Mouse (Mus musculus) embryonic facial prominence, embryonic 15.5 days (tissue): ENCODE measurements around the gene Igfbpl1. TPM values are rescaled to one million over a fixed set of nuclear protein-coding genes. Genes with fewer than 3 reads are reported as not detected.

Experiments used
- ATAC-seq: fragments of 200-750 bp; cut with Nextera tagmentation; 2 replicates; pipeline ENCODE4 v1.8.0; 2017; ENCODE audit warnings: low read depth, moderate TSS enrichment; ENCODE audit not compliant: insufficient number of reproducible peaks, low FRiP score, low TSS enrichment
- H3K27ac ChIP-seq: fragments of 300-500 bp; sonication (generic); replicated peaks from 2 replicates; pipeline ENCODE4 v1.5.1; 2015; ENCODE audit warnings: mild to moderate bottlenecking, inconsistent platforms
- H3K27me3 ChIP-seq: fragments of 300-500 bp; sonication (generic); 2 replicates; pipeline ENCODE4 v1.6.1; 2015; ENCODE audit warnings: inconsistent platforms
- H3K36me3 ChIP-seq: fragments of 300-500 bp; sonication (generic); 2 replicates; pipeline ENCODE4 v1.6.1; 2015; ENCODE audit warnings: mild to moderate bottlenecking, inconsistent platforms
- H3K4me1 ChIP-seq: fragments of 300-500 bp; sonication (generic); 2 replicates; pipeline ENCODE4 v1.6.1; 2015; ENCODE audit warnings: inconsistent platforms
- H3K4me2 ChIP-seq: fragments of 300-500 bp; sonication (generic); replicated peaks from 2 replicates; pipeline ENCODE4 v1.6.1; 2015; ENCODE audit warnings: mild to moderate bottlenecking, inconsistent platforms
- H3K4me3 ChIP-seq: fragments of 300-500 bp; sonication (generic); replicated peaks from 2 replicates; pipeline ENCODE4 v1.5.1; 2015; ENCODE audit warnings: mild to moderate bottlenecking, inconsistent platforms
- H3K9ac ChIP-seq: fragments of 300-500 bp; sonication (generic); 2 replicates; pipeline ENCODE4 v1.6.1; 2015; ENCODE audit warnings: inconsistent platforms
- H3K9me3 ChIP-seq: fragments of 300-500 bp; sonication (generic); replicated peaks from 2 replicates; pipeline ENCODE4 v1.6.1; 2016; ENCODE audit warnings: inconsistent platforms
- WGBS: fragments of 180-500 bp; shearing (Covaris S2); methylation state at CpG from one replicate; pipeline ENCODE4 v1.1.7; 2015; 5-methylcytosine and 5-hydroxymethylcytosine counted together
- polyA plus RNA-seq: library from polyadenylated mRNA; unstranded; fragments of >200 nt; fragmentation: Nextera tagmentation; extraction: Ambion mirVana; gene quantifications from 2 replicates; pipeline ENCODE4 v1.2.1, GENCODE M21; 2015

Gene Igfbpl1
- polyA plus RNA-seq, 1 experiment from 2014 or later, result 0.80 TPM

DNA sequence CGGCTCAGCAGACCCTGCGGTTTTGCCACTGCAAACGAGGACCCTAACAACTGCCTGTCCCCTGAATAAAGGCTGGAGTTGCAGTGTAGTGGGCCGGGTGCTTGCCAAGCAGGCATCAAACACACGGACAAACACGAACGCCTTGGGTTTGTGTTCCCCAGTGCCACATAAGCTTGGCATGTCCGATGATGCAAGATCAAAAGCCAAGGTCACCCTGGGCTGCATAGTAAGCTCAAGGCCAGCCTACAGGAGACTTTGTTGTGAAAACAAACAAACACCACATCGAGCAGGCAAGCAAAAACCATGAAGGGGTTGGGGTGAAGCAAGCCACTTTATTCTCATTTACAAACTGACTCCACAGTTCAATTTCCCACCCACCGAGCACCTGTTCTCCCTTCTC, 57.6 kb downstream of the Igfbpl1 start:
- H3K27me3 ChIP-seq, result peaks cover 60% of the 10 kb centered on the region

DNA sequence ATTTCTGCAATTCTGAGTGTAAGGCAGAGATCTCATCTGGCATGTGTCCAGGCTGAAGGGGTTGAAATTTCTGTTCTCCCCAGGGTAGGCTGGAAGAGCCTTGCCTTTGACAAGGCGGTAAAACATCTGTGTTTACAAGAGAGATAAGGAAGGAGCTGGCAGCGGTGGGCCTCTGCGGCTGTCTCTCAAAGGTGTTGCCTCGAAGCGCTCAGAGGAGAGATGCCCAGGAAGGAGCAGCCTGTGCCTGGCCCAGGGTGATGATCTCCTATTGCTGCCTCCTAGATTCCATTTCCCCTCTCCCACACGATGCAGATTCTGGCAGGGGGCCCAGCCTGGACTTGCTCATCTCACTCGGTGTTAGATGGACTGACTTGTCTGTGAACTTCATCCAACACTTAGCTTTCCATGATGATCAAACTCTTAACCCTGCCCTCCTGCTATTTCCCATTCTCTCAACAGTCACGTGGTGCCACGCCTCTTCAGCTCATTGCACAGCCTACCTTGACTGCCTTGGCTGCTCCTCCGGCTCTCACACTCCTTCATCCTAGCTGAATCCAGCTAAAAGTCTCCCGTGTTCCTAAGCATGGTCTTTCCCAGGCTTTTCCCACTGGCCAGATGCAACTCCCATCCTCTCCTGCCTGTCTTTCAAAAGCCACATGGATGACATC, 58.7 kb downstream of the Igfbpl1 start:
- H3K4me3 ChIP-seq, result no peak overlapping the region
- no peak overlapping the region for H3K27ac ChIP-seq
- H3K9me3 ChIP-seq, result no peaks in the 10 kb centered on the region
- ATAC-seq, result 0 out of 2 replicates have a peak, but pooled peaks have one; percentile 12
- H3K36me3 ChIP-seq, result no peaks in the 10 kb centered on the region
- 40% methylated on average over 11 of the region's 11 CpGs for WGBS
- H3K27me3 ChIP-seq, result peaks cover 62% of the 10 kb centered on the region
- peaks cover 66% of the 10 kb centered on the region for H3K4me1 ChIP-seq
- no peak overlapping the region for H3K9ac ChIP-seq
- no peak overlapping the region for H3K4me2 ChIP-seq

More for the DNA sequence above, 57.6 kb downstream of the Igfbpl1 start:
- no peak overlapping the region for H3K4me3 ChIP-seq
- WGBS, result 53% methylated on average over 10 of the region's 10 CpGs
- no peak overlapping the region for H3K27ac ChIP-seq
- H3K4me2 ChIP-seq, result no peak overlapping the region
- peaks cover 55% of the 10 kb centered on the region for H3K4me1 ChIP-seq
- H3K9me3 ChIP-seq, result no peaks in the 10 kb centered on the region
- no peak for ATAC-seq
- H3K36me3 ChIP-seq, result no peaks in the 10 kb centered on the region
- no peak overlapping the region for H3K9ac ChIP-seq

DNA sequence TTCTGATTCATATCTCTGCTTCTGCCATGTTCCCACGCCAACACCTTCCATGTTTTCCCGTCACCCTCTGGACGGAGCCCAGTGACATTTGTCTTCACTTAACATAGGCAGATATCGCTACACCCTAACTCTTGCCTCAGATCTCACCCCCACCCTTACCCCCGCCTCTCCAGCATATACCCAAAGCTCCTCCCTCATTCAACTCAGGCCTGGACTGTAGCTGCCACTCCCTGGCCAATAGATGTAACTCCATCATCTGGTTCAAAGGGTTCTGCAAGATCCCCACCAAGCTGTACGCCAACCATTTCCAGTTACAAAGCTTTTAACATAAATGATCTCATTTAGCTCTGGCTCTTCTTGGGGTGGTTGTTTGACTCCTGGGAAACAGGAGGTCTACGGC, 59.9 kb downstream of the Igfbpl1 start:
- no peak overlapping the region for H3K27ac ChIP-seq
- H3K4me2 ChIP-seq, result no peak overlapping the region
- H3K4me3 ChIP-seq, result no peak overlapping the region
- H3K9ac ChIP-seq, result no peak overlapping the region
- H3K36me3 ChIP-seq, result no peaks in the 10 kb centered on the region
- peaks cover 57% of the 10 kb centered on the region for H3K27me3 ChIP-seq
- WGBS, result 84% methylated on average over 7 of the region's 7 CpGs
- H3K4me1 ChIP-seq, result peaks cover 68% of the 10 kb centered on the region
- no peaks in the 10 kb centered on the region for H3K9me3 ChIP-seq
- ATAC-seq, result no peak

DNA sequence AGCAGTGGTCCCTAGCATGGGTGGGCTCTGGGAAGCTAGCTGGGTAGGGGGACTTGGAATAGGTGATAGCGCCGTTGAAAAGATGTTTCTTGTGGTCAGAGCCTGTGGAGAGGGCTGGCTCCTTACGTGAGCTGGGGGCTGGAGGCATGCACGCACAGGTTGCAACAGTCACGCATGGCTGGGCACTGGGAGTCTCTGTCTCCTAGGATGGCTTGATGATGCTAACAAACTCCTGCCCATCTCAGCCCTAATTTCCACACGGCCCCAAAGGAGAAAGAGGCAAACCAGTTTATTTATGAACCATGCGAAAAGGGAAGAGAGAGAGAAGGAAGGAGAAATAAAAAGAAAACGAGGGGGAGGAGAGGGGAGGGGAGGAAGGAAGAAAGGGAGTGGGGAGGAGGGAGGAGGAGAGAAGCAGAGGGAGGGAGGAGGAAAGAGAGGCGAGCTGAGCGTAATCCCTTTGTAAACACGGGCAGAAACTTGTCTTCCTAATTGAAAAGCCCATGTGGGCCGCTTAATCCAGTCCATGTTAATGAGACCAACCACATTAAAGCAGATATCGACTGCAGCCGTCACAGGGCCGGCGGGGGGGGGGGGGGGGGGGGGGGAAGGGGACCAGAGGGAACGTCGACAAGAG, 61.0 kb downstream of the Igfbpl1 start:
- ATAC-seq, result no peak
- 5% methylated on average over 12 of the region's 18 CpGs for WGBS
- Histone ChIP-seq H3K4me1 (peaks cover 58% of the 10 kb centered on the region), H3K27ac (no peak overlapping the region), H3K4me2 (peak overlapping the region; percentile 35), H3K36me3 (no peaks in the 10 kb centered on the region), H3K4me3 (peak overlapping the region; percentile 7; the same call in 1 of the 2 replicates), H3K9me3 (no peaks in the 10 kb centered on the region), H3K27me3 (peaks cover 54% of the 10 kb centered on the region), H3K9ac (no peak overlapping the region)

DNA sequence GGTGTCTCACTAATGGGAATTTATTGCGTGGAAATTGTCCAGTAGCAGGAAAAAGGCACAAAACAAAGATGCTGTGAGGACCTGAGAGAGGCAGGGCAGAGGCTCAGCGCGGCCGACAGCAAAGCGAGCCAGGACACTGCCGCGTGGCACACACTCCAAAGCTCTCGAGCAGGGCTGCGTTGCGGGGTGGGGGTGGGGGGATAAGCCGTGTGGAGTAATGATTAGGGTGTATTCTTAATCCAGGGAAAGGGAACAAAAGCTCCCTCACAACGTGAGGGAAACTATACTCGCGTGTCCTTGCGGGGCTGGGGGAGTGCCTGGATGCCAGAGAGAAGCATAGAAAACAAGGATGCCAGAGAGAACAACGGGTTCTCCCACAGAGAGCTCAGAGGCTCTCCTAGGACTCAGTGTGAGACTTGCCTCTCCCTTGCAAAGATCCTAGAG, 61.6 kb downstream of the Igfbpl1 start:
- no peak for ATAC-seq
- H3K9ac ChIP-seq, result no peak overlapping the region

DNA sequence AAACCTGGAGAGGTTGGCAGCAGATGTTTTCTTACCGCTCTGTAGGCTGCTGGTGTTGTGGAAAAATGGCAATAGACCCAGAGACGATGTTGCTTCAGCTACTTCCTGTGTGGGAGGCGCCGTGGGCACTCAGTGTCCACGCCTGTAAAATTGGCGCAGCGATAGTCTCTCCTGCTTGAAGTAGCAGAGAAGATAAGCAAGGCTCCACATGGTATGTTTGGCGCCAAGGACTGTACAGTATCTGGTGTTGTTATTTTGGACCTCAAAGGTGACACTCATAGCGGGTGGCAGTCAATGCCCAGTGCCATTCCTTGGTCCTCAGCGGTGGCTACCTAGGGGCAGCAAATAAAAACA, 62.6 kb downstream of the Igfbpl1 start:
- H3K27me3 ChIP-seq, result peaks cover 39% of the 10 kb centered on the region
- peaks cover 53% of the 10 kb centered on the region for H3K4me1 ChIP-seq
- peak overlapping the region; percentile 39 for H3K4me2 ChIP-seq
- WGBS, result 8% methylated on average over 10 of the region's 10 CpGs
- no peaks in the 10 kb centered on the region for H3K9me3 ChIP-seq
- H3K36me3 ChIP-seq, result no peaks in the 10 kb centered on the region
- peak overlapping the region; percentile 12; the same call in 1 of the 2 replicates for H3K4me3 ChIP-seq
- H3K9ac ChIP-seq, result no peak overlapping the region
- ATAC-seq, result no peak
- peak overlapping the region; percentile 87 for H3K27ac ChIP-seq

More for the DNA sequence above, 61.6 kb downstream of the Igfbpl1 start:
- peak overlapping the region; percentile 35 for H3K4me2 ChIP-seq
- H3K4me3 ChIP-seq, result peak overlapping the region; percentile 7; the same call in 1 of the 2 replicates
- H3K9me3 ChIP-seq, result no peaks in the 10 kb centered on the region
- peaks cover 53% of the 10 kb centered on the region for H3K4me1 ChIP-seq
- 2% methylated on average over 16 of the region's 16 CpGs for WGBS
- H3K36me3 ChIP-seq, result no peaks in the 10 kb centered on the region
- no peak overlapping the region for H3K27ac ChIP-seq
- H3K27me3 ChIP-seq, result peaks cover 48% of the 10 kb centered on the region

DNA sequence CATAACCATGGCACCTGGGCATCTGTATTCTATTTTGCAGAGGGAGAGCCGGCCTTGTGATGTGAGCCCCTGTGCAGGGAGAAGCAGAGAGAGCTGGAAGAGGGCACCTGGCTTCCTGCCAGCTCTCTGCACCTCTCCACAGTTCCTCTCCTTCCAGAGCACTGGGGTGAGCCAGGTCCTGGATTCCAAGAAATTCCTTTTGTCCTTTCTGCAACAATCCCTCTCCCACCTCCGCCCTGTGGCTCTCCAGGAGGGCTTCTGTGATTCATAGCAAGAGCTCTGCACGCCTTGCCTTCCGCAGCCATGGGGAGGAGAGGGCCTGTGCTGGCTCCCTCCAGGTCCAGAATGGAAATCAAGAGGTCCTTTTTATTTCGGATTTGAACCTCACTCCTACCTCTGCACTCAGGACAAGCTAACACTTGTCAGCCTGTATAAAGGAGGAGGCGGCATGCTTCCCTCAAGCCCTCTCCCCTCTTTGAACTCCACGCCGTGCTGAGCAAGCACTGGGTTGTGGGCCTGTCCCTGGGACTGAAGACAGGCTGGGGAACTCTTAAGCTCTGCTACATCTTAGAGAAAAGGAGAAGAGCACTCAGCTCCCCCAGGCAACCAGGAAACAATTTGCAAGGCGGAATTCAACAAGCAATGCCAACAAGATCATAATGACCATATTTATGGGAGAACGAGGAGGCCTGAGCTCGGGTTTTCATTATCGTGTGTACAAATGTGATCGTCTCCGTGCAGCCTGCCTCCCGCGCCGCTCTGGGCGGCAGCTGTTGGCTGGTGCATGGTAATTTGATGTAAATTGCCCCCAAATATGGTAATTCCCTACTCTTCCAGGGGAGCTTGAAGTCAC, 63.2 kb downstream of the Igfbpl1 start:
- 0 out of 2 replicates have a peak, but pooled peaks have one; percentile 36 for ATAC-seq
- 6% methylated on average over 18 of the region's 18 CpGs for WGBS
- H3K9me3 ChIP-seq, result no peaks in the 10 kb centered on the region
- H3K27ac ChIP-seq, result peak overlapping the region; percentile 87
- peaks cover 52% of the 10 kb centered on the region for H3K4me1 ChIP-seq
- H3K4me2 ChIP-seq, result peak overlapping the region; percentile 39
- peaks cover 33% of the 10 kb centered on the region for H3K27me3 ChIP-seq
- no peak overlapping the region for H3K9ac ChIP-seq
- peak overlapping the region; percentile 12 for H3K4me3 ChIP-seq
- no peaks in the 10 kb centered on the region for H3K36me3 ChIP-seq

DNA sequence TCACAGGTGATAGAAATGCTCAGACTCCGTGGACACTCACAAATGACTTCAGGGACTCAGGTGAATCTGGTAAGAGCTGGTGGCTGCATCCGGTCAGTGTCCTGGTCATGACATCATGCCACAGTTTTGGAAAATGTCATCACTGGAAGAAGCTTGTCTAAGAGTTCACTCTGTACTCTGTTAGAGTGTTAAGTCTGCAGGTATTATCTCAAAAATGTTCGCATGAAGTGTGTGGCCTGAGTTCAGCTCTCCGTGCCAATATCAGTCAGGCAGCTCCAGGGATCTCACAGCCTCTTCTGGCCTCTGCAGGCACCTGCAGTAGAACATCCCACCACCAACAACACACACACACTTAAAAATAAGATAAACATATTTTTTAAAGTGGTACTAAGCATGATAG, 64.1 kb downstream of the Igfbpl1 start:
- WGBS, result 83% methylated on average over 4 of the region's 4 CpGs
- ATAC-seq, result no peak
- no peak overlapping the region for H3K4me3 ChIP-seq
- no peaks in the 10 kb centered on the region for H3K9me3 ChIP-seq
- no peak overlapping the region for H3K4me2 ChIP-seq
- peak overlapping the region; percentile 87 for H3K27ac ChIP-seq
- no peak overlapping the region for H3K9ac ChIP-seq
- peaks cover 27% of the 10 kb centered on the region for H3K27me3 ChIP-seq
- no peaks in the 10 kb centered on the region for H3K36me3 ChIP-seq
- peaks cover 43% of the 10 kb centered on the region for H3K4me1 ChIP-seq

Other genes starting within 250 kb of the Igfbpl1 start
- gene Aldh1b1, start 27.9 kb downstream of the Igfbpl1 start, polyA plus RNA-seq, result 4.0 and 4.1 TPM in 2 replicates
- 0.18 and 0.23 TPM in 2 replicates for gene Stra6l, start 21.7 kb upstream of the Igfbpl1 start, polyA plus RNA-seq
- 1.2 and 2.4 TPM in 2 replicates for gene Ccdc180, start 63.4 kb upstream of the Igfbpl1 start, polyA plus RNA-seq
- gene Tdrd7, start 138.4 kb upstream of the Igfbpl1 start, polyA plus RNA-seq, result 13.2 and 15.5 TPM in 2 replicates
- gene Tmod1, start 212.0 kb upstream of the Igfbpl1 start, polyA plus RNA-seq, result 13.4 and 14.0 TPM in 2 replicates